Mouse (Mus musculus) urinary bladder, postnatal 10 days (tissue): ENCODE data around the gene Sec63.

Experiments used
- DNase-seq: peaks from one replicate; pipeline ENCODE4 v3.0.0; 2022; ENCODE audit warnings: low spot score

Gene Sec63

DNA sequence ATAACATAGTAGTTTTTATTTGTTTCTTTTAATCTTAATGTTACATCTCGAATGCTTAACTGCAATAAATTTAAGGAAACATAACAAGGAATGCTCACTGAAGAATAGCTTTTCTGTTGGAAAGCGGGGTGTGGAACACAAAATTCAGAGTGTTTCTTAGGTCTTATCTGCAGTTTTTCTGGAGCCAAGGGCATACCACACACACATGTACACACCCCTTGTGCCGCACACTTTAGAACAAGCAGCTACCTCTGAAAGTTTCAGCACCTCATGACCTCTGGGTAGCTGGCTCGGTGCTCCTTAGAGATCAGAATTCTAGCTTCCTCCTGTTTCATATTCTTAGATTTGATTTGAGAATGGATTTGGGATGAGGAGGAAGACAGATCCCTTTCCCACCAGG, 101.5 kb downstream of the Sec63 start:
- no peak for DNase-seq

DNA sequence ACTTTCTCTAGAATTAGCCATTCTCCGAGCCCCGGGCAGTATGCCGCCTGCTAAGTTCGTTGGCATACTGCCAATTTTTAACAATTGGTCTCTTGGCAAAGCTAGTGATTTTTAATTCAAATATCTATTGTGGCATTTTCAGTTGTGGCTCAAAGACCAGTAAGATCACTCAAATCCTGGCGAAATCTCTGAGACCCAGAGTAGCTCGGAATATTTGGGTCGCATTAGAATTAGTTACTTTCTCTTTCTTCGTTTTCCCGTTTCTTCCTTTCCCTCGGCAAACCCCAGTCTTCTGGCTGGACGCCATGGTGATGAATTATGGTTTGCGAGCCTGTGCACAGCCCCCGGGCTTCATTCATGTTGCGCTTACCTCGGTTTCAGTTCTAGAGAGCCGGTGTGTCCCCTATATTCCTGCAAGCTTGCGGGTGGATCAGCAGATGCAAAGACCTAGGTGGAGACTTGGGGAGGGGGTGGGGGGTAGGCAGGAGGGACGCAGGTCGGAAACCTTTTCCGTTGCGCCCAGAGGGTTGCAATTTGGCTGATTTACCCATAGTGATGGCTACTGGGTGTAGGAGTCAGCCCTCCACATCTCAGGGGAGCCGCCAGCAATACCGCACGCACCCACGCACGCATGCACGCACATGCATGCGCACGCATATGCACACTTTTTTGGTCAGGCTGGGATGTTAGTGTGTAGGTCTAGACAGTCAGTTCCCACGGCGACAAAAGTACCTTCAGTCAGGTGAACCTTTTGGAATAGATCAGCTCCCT, 102.5 kb downstream of the Sec63 start:
- DNase-seq: no peak

DNA sequence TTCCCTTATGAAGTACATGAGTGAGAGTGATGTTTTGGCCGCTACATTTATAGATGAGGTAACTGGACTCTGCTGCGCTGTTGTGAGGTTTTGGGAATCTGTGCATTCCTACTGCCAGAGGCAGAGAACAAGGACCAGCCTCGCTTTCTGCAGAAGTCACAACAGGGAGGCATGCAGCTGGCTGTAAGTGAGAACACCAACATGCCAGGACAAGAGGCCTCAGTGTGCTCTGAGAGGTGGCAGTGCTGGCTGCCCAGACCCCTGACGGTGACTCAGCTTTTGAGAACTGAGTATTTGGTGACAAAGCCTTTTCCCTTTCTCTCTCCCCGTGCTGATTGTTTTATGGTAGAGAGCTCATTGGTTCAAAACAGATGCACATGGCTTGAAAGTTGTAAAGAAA, 103.4 kb downstream of the Sec63 start:
- DNase-seq: no peak

DNA sequence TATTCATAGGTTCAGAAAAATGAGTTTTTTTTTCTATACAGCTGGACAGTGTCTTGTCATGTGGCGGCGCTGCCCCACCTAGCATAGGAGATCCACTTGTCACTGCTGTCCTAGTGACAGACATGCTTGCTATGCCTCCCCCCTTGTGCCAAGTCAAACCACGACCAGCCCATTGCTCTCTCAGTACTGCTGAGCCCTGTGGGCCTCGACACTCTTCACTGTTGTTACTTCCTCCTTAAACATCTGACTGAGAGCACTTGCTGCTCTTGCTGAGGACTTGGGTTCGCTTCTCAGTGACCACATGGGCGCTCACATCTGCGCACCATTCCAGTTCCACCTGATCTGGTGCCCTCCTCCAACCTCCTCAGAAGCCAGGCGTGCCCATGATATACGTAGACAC, 107.1 kb downstream of the Sec63 start:
- DNase-seq: no peak

DNA sequence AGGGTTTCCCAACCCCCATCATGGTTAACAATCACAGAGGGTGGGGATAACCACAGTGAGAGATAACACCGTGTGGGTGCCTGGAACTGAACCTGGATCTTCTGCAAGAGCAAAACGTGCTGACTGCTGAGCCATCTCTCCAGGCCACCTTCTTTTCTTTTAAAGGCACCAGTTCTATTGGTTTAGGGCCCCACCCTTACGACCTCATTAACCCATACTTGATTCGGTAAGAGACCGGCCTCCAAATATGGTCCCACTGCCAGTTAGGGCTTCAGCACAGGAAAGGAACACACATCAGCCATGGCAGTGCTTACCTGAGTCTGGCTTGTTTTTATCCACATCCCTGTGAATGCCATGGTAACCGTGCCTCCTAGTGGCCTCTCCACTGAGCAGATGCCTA, 108.2 kb downstream of the Sec63 start:
- DNase-seq: no peak

DNA sequence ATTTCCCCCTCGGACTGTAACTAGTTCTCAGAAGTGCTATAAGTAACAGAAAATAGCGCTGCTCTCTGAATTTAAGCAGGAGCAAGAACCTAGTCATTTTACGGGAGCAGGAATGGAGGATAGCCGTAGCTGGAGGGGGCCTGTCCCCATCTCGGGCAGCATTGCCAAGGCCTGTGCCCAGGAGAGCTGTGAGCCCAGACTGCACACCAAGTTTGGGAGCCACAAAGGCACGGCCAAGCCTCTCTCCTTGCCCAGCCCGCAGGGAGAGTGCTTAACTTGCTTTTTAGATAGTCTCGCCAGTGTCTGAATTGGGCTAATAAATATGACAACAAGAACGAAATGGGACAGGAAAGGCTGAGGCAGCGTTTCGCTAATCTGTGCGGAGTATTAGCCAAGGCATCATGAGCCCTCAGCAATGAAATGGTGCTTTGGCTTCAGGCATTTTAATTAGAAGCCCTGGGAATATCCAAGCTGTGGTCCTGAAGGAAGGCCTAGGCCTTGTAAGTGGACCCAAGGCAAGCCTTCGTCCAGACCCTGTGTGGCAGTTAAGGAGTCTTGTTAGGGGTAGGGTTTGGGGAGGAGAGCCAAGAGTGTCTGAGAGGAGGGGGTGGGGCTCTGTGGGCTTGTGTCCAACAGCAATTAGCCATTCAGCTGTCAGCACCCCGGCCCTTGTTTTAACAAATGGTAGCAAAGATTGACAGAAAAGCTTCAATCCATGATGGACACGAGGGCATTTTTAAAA, 111.1 kb downstream of the Sec63 start:
- no peak for DNase-seq

DNA sequence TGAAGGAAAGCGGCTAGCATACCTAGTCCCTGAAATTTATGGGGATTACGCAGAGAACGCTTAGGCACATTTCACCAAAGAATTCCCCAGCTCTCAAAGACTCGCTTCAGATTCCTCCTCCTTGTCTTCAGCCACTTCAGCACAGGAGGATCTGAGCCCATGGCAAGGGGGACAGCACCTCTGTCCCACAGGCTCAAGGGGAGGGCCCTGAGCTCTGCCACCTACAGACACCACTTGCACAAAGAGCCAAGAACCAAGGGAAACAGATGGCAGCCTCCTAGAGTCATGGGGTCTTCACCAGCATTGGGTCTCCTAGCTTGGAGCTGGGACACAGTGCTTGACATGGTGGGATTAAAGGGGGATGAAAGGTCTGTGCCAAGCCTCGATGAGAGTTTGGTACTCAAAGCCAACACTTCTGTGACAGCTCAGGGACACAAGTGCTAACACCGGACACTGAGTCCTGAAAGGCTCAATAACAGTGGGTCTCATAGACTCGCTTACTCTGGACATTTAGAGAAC, 111.8 kb downstream of the Sec63 start:
- DNase-seq: no peak

DNA sequence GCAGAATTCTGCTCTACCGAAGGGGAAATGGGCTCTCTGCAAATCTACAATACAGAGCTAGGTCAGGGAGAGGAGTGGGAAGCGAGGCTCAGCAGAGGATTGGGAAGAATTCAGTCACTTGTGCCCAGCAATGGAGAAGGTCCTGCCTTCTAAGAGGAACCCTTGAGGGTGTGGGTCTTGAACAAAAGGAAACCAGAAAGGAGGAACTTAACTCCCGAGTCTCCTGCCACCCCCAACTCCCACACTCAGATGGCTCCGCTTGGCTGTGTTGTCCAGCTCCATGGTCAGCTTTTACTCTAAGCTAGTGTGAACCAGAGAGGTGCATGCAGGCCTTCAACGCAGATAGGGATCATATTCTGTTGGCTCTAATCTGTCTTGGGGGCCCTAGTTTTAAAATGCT, 114.9 kb downstream of the Sec63 start:
- DNase-seq: no peak

DNA sequence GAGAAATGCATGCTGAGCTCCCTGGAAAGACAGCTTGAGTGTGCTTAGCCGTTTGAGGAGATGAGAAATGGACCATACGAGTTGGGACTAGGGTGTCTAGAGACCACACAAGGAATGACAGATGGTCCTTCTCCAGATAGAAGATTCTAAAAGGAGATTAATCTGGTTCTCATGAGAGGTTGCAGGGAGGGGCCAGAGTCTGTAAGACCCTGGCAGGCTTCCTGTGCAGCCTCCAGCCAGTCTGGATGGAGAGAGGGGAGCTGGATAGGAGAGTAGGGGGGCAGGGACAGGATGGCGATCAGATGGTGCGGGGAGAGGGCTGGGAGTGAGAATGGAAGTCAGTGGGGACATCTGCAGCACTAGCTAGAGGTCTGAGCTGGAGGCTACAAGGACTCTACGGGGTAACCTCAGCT, 118.0 kb downstream of the Sec63 start:
- DNase-seq: no peak

DNA sequence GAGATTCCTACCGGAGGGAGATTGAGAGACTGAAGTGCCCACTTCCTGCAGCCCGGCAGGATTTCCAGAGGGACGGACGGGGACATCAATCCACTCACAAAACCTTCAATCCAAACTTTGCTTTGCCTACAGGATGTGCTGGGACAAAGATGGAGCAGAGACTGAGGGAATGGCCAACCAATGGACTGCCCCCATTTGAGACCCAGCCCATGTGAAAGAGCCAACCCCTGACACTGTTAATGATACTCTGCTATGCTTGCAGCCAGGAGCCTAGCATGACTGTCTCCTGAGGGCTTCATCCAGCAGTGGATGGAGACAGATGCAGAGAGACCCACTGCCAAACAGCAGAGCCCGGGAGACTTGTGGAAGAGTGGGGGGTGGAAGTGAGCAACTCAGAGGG, 118.4 kb downstream of the Sec63 start:
- DNase-seq: no peak
